Mouse (Mus musculus): Measurements from ENCODE around the gene Ndufc2.
"Not testable (repeated sequence)": the region's sequence is repeated elsewhere in the genome, so short reads cannot be mapped to it uniquely, and the experiment has no call there.

DNA sequence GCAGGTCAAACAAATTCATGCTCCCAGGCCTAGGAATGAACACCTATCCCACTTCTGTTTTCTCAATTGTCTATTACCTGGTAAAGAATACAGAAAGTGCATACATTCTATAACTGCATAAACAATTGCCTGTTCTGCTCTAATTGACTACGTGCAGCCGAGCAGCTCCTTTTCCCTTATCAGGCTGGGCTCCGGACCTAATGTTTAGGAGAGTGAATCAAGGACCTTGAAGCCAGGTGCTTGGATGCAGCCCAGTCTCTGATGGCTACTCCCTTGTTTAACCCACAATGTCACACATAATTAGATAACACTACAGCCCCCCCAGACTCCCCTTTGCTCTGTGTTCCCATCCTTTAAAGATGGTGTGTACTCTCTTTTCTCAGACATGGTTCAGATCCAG is 33.7 kb downstream of the Ndufc2 start:
- not testable (repeated sequence) for TF ChIP-seq RAD21 (IDR thresholded peaks at IDR 0.05; ENCODE audit: low read depth, low read length); ELF1 (IDR thresholded peaks at IDR 0.05; ENCODE audit: low read depth, low read length); ZKSCAN1 (IDR thresholded peaks at IDR 0.05; ENCODE audit: low read depth, low read length); NELFE (IDR thresholded peaks at IDR 0.05; ENCODE audit: low read depth, low read length); MAFK (IDR thresholded peaks at IDR 0.05; ENCODE audit: borderline replicate concordance, low read depth, low read length); EP300 (IDR thresholded peaks at IDR 0.05; ENCODE audit: low read depth in 1 of 2, low read length in 2 of 2); UBTF (IDR thresholded peaks at IDR 0.05; ENCODE audit: borderline replicate concordance, insufficient read depth, low read depth, low read length); CTCF (IDR thresholded peaks at IDR 0.05 in 2 of 3, conservative IDR thresholded peaks at IDR 0.05 in 1 of 3; ENCODE audit: control insufficient read depth in 1 of 3, insufficient read depth in 1 of 3, low read depth in 2 of 3, low read length in 3 of 3, poor library complexity in 1 of 3, severe bottlenecking in 1 of 3); MXI1 (IDR thresholded peaks at IDR 0.05; ENCODE audit: low read depth, low read length); USF2 (IDR thresholded peaks at IDR 0.05; ENCODE audit: borderline replicate concordance in 1 of 2, insufficient read depth in 1 of 2, low read depth in 1 of 2, low read length in 2 of 2); POLR2A (IDR thresholded peaks at IDR 0.05; ENCODE audit: control insufficient read depth in 1 of 2, insufficient read depth in 1 of 2, low read depth in 1 of 2, low read length in 2 of 2, poor library complexity in 1 of 2)
